Mouse (Mus musculus): Measurements from ENCODE around the gene Echs1.

- TF ChIP-seq CTCF (IDR thresholded peaks at IDR 0.05; ENCODE audit: low read depth, low read length) (no peak), POLR2A (IDR thresholded peaks at IDR 0.05; ENCODE audit: borderline replicate concordance, low read depth, low read length) (no peak)
Observed at GRCm38 (mm10) chr7:140153829-140154217, 37.5 kb upstream of the Echs1 start.
